Mouse (Mus musculus) thymus, postnatal 25 days (tissue): ENCODE measurements around the gene BC100530.
"Not testable (repeated sequence)": the region's sequence is repeated elsewhere in the genome, so short reads cannot be mapped to it uniquely, and the experiment has no call there.

Experiments
- DNase-seq: peaks from one replicate; pipeline ENCODE4 v3.0.0; 2022

BC100530 gene

DNA sequence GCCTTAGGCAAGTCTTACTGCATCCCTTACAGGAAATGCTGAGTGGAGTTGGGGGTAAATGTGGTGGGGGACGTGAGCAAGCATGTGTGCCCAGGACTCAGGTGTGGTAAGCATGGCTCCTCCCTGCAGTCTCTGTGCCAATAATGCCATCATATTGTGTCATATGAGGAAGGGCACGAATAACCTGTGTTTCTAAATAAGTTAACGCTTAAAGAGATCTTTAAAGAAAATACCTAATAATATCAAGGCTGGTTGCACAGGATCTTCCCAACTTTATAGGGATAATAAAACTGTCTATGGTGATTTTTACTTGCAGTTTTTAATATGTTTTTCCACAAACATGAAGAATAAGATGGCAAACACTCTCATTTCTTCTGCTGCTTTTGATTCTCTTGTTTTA lies at the start of gene BC100530:
TSS of gene BC100530 (minus strand) at position 101 of the 400 bp plus-strand sequence.
- not testable (repeated sequence) for DNase-seq

- DNase-seq: no peak
These were observed 40.8 kb upstream of the BC100530 start, which contains the start of gene Stfa2 for GRCm38 (mm10) chr16:36408357-36408756. Stfa2 (minus strand) TSS chr16:36408457.

DNA sequence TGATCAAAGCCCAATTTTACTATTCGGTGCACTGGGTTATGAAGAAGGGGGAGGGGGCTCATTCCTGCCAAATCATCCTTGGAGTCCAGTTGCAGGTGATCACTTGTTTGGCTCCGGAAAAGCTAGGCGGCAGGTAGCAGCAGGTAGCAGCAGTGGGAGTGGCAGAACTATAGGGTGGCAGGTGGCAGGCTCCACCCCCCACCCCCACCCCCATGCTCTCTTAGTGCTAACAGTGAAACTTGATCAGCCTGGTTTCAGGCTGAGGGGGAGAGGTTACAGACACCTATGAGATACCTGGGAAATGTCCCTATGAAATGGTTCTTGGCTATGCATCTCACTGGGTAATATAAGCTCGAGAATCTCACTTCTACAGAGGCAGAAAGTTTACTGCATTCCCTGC lies 21.5 kb upstream of the BC100530 start:
- DNase-seq: no peak

- DNase-seq: no peak
These were observed 30.4 kb downstream of the BC100530 start for GRCm38 (mm10) chr16:36337171-36337570.

GRCm38 (mm10) chr16:36334232-36334631 lies 33.3 kb downstream of the BC100530 start, which contains the start of gene BC117090:
BC117090 (minus strand) TSS chr16:36334332.
- no peak for DNase-seq

GRCm38 (mm10) chr16:36319286-36319685 lies 48.3 kb downstream of the BC100530 start:
- DNase-seq: no peak

DNA sequence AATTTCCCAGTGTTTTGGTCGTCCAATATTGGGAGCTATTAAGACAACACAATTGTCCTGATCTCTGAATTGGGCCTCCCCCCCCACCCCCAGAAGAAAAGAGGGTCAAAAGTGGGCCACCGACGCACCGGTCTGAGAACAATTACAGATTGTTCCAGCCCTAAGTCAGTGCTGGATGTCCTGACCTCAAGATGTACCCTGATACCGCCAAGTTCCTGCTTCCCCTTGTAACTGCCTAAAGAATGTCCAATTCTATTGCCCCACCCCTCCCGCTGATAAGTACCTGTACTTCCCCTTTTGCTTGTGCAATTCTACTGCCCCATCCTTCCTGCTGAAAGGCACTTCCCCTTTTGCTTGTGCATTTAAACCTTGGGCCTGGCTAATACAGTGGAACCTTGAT lies 51.4 kb downstream of the BC100530 start:
- not testable (repeated sequence) for DNase-seq
